Mouse (Mus musculus) cortical plate, adult 2 months (tissue): ENCODE measurements around the gene Hes1. TPM values are rescaled to one million over a fixed set of nuclear protein-coding genes. Genes with fewer than 3 reads are reported as not detected.
"Not testable (repeated sequence)": the region's sequence is repeated elsewhere in the genome, so short reads cannot be mapped to it uniquely, and the experiment has no call there.

ENCODE experiments used
- H3K27ac ChIP-seq: fragments of 200-500 bp; 2 replicates; pipeline ENCODE4 v1.5.1; 2012; ENCODE audit warnings: low read length, control low read depth, inconsistent platforms; ENCODE audit not compliant: insufficient read depth
- H3K4me1 ChIP-seq: fragments of 200-500 bp; 2 replicates; pipeline ENCODE4 v1.6.1; 2011; ENCODE audit warnings: low read length; ENCODE audit not compliant: control insufficient read depth, insufficient read depth
- H3K4me3 ChIP-seq: fragments of 200-500 bp; 2 replicates; pipeline ENCODE4 v1.5.1; 2011; ENCODE audit warnings: mild to moderate bottlenecking, low read length, control low read depth; ENCODE audit not compliant: insufficient read depth
- CTCF ChIP-seq: fragments of 200-500 bp; IDR thresholded peaks from 2 replicates; pipeline ENCODE4 v1.5.1; 2011; ENCODE audit warnings: mild to moderate bottlenecking, control low read depth, low read length; ENCODE audit not compliant: insufficient read depth; ENCODE audit errors: extremely low read depth
- POLR2A ChIP-seq: fragments of 200-500 bp; IDR thresholded peaks from 2 replicates; pipeline ENCODE4 v1.6.1; 2011; ENCODE audit warnings: mild to moderate bottlenecking, low read length, control low read depth; ENCODE audit not compliant: insufficient read depth; ENCODE audit errors: extremely low read depth
- polyA plus RNA-seq: library from polyadenylated mRNA; depleted of rRNA; stranded (reverse); fragments of >200 nt; gene quantifications from 2 replicates; pipeline ENCODE4 v1.2.3, GENCODE M21; 2012

The Hes1 gene
- polyA plus RNA-seq, 1 experiment: 26.8 TPM

- no peaks in the 10 kb centered on the region for H3K4me1 ChIP-seq
- H3K4me3 ChIP-seq: no peak overlapping the region
- H3K27ac ChIP-seq: no peak overlapping the region
- no peak for TF ChIP-seq POLR2A
- TF ChIP-seq CTCF: no peak
These were observed 24.5 kb downstream of the Hes1 start for GRCm38 (mm10) chr16:30088646-30089045.

- Histone ChIP-seq H3K27ac (no peak overlapping the region), H3K4me3 (no peak overlapping the region), H3K4me1 (no peaks in the 10 kb centered on the region)
- TF ChIP-seq POLR2A (no peak), CTCF (no peak)
These were observed 26.1 kb downstream of the Hes1 start for GRCm38 (mm10) chr16:30090200-30090865.

- Histone ChIP-seq H3K4me3 (no peak overlapping the region), H3K4me1 (no peaks in the 10 kb centered on the region), H3K27ac (no peak overlapping the region)
- TF ChIP-seq POLR2A: no peak
- no peak for TF ChIP-seq CTCF
These were observed 31.9 kb downstream of the Hes1 start for GRCm38 (mm10) chr16:30096050-30096449.

- Histone ChIP-seq H3K4me3 (no peak overlapping the region), H3K27ac (no peak overlapping the region), H3K4me1 (no peaks in the 10 kb centered on the region)
- TF ChIP-seq POLR2A (no peak), CTCF (no peak)
These were observed 32.3 kb downstream of the Hes1 start for GRCm38 (mm10) chr16:30096475-30096874.

GRCm38 (mm10) chr16:30099124-30099523 is 34.9 kb downstream of the Hes1 start:
- H3K27ac ChIP-seq: no peak overlapping the region
- TF ChIP-seq POLR2A: no peak
- no peak for TF ChIP-seq CTCF
- H3K4me1 ChIP-seq: no peaks in the 10 kb centered on the region
- H3K4me3 ChIP-seq: no peak overlapping the region

GRCm38 (mm10) chr16:30102149-30102915 is 38.1 kb downstream of the Hes1 start:
- H3K27ac ChIP-seq: no peak overlapping the region
- TF ChIP-seq POLR2A (no peak), CTCF (no peak)
- no peak overlapping the region for H3K4me3 ChIP-seq
- no peaks in the 10 kb centered on the region for H3K4me1 ChIP-seq

GRCm38 (mm10) chr16:30102982-30103381 is 38.8 kb downstream of the Hes1 start:
- H3K4me1 ChIP-seq: no peaks in the 10 kb centered on the region
- H3K4me3 ChIP-seq: no peak overlapping the region
- TF ChIP-seq POLR2A (no peak), CTCF (no peak)
- no peak overlapping the region for H3K27ac ChIP-seq

GRCm38 (mm10) chr16:30103495-30103894 is 39.3 kb downstream of the Hes1 start:
- no peak for TF ChIP-seq POLR2A
- no peak for TF ChIP-seq CTCF
- Histone ChIP-seq H3K4me3 (no peak overlapping the region), H3K4me1 (no peaks in the 10 kb centered on the region), H3K27ac (no peak overlapping the region)

- no peak for TF ChIP-seq CTCF
- TF ChIP-seq POLR2A: no peak
These were observed 40.2 kb downstream of the Hes1 start for GRCm38 (mm10) chr16:30104363-30104762.

GRCm38 (mm10) chr16:30105476-30105875 is 41.3 kb downstream of the Hes1 start:
- Histone ChIP-seq H3K4me1 (no peaks in the 10 kb centered on the region), H3K4me3 (no peak overlapping the region)
- TF ChIP-seq CTCF: no peak
- TF ChIP-seq POLR2A: no peak

More at GRCm38 (mm10) chr16:30104363-30104762, 40.2 kb downstream of the Hes1 start:
- H3K4me3 ChIP-seq: no peak overlapping the region
- H3K27ac ChIP-seq: no peak overlapping the region
- H3K4me1 ChIP-seq: no peaks in the 10 kb centered on the region

GRCm38 (mm10) chr16:30108167-30108566 is 44.0 kb downstream of the Hes1 start:
- H3K4me3 ChIP-seq, H3K27ac ChIP-seq, H3K4me1 ChIP-seq: not testable (repeated sequence)

More at GRCm38 (mm10) chr16:30105476-30105875, 41.3 kb downstream of the Hes1 start:
- H3K27ac ChIP-seq: no peak overlapping the region
